Mouse (Mus musculus) limb, embryonic 11.5 days (tissue): ENCODE measurements around the gene Stk38. TPM values are rescaled to one million over a fixed set of nuclear protein-coding genes. Genes with fewer than 3 reads are reported as not detected.

Experiments used
- polyA plus RNA-seq: library from polyadenylated mRNA; unstranded; fragments of >200 nt; fragmentation: Nextera tagmentation; extraction: Ambion mirVana; gene quantifications from 2 replicates; pipeline ENCODE4 v1.2.1, GENCODE M21; 2014

Stk38 gene
- polyA plus RNA-seq, 1 experiment from 2014 or later: 125 TPM

Other genes starting within 250 kb of the Stk38 start
- 4.9 and 5.0 TPM in 2 replicates for gene Mapk13, start 238.7 kb downstream of the Stk38 start, polyA plus RNA-seq
- gene Brpf3, start 206.9 kb downstream of the Stk38 start, polyA plus RNA-seq: 9.6 and 12.4 TPM in 2 replicates
- gene Pnpla1, start 149.6 kb downstream of the Stk38 start, polyA plus RNA-seq: not detected in 2 replicates
- gene 4930539E08Rik, start 92.7 kb downstream of the Stk38 start, polyA plus RNA-seq: 0.07 and 0.29 TPM in 2 replicates
- not detected in 2 replicates for gene Pxt1, start 64.2 kb downstream of the Stk38 start, polyA plus RNA-seq
- 106 and 114 TPM in 2 replicates for gene Kctd20, start 56.0 kb downstream of the Stk38 start, polyA plus RNA-seq
- 872 and 879 TPM in 2 replicates for gene Srsf3, start 24.6 kb upstream of the Stk38 start, polyA plus RNA-seq
- gene Cdkn1a, start 83.0 kb upstream of the Stk38 start, polyA plus RNA-seq: 40.7 and 41.5 TPM in 2 replicates
- gene Rab44, start 106.2 kb upstream of the Stk38 start, polyA plus RNA-seq: 0.16 TPM in 1 of 2 replicates, not detected in the other
- gene Cpne5, start 230.2 kb upstream of the Stk38 start, polyA plus RNA-seq: 3.0 and 4.1 TPM in 2 replicates